Mouse (Mus musculus): ENCODE measurements around the gene Olfr493.

- no peak for TF ChIP-seq CTCF (IDR thresholded peaks at IDR 0.05; ENCODE audit: low read depth)
- no peak for TF ChIP-seq EP300 (IDR thresholded peaks at IDR 0.05; ENCODE audit: low read depth)
These were observed 23.2 kb downstream of the Olfr493 start, which contains the start of gene Olfr492 for GRCm38 (mm10) chr7:108323574-108323973.
